Mouse (Mus musculus) ES-Bruce4 (cell line): ENCODE measurements around the gene Tbc1d21. TPM values are rescaled to one million over a fixed set of nuclear protein-coding genes. Genes with fewer than 3 reads are reported as not detected.

Experiments
- H3K27ac ChIP-seq: 2 replicates; pipeline ENCODE4 v1.5.1; 2012; ENCODE audit warnings: low read length, inconsistent platforms; ENCODE audit not compliant: insufficient read depth
- H3K27me3 ChIP-seq: 2 replicates; pipeline ENCODE4 v1.6.1; 2012; ENCODE audit warnings: mild to moderate bottlenecking, low read length, inconsistent platforms; ENCODE audit not compliant: control insufficient read depth, poor library complexity, insufficient read depth, severe bottlenecking
- H3K36me3 ChIP-seq: 2 replicates; pipeline ENCODE4 v1.6.1; 2012; ENCODE audit warnings: inconsistent platforms, mild to moderate bottlenecking, low read length, moderate library complexity; ENCODE audit not compliant: control insufficient read depth, poor library complexity, insufficient read depth, severe bottlenecking
- H3K4me1 ChIP-seq: one replicate; pipeline ENCODE4 v1.8.1; 2011; ENCODE audit warnings: low read length; ENCODE audit not compliant: control insufficient read depth, insufficient read depth
- H3K4me3 ChIP-seq: 2 replicates; pipeline ENCODE4 v1.5.1; 2011; ENCODE audit warnings: low read depth, mild to moderate bottlenecking, low read length
- H3K9ac ChIP-seq: 2 replicates; pipeline ENCODE4 v1.6.1; 2012; ENCODE audit warnings: low read depth, mild to moderate bottlenecking, inconsistent platforms; ENCODE audit not compliant: poor library complexity, severe bottlenecking
- H3K9me3 ChIP-seq: replicated peaks from 2 replicates; pipeline ENCODE4 v1.6.1; 2012; ENCODE audit warnings: mild to moderate bottlenecking, low read length, inconsistent platforms; ENCODE audit not compliant: control insufficient read depth, poor library complexity, insufficient read depth, severe bottlenecking
- CTCF ChIP-seq: IDR thresholded peaks from one replicate; pipeline ENCODE4 v1.8.1; 2011; ENCODE audit warnings: low read depth, low read length
- EP300 ChIP-seq: IDR thresholded peaks from 2 replicates; pipeline ENCODE4 v1.6.1; 2011; ENCODE audit warnings: low read depth, low read length; ENCODE audit not compliant: insufficient read depth
- POLR2A ChIP-seq: IDR thresholded peaks from one replicate; pipeline ENCODE4 v1.8.1; 2011; ENCODE audit warnings: low read length; ENCODE audit not compliant: insufficient read depth
- polyA plus RNA-seq: library from polyadenylated mRNA; stranded (reverse); fragments of >200 nt; gene quantifications from 2 replicates; pipeline ENCODE4 v1.2.4, GENCODE M21; 2011; ENCODE audit warnings: low read depth; ENCODE audit not compliant: missing spikeins, insufficient read depth, insufficient read length

Tbc1d21 gene
- polyA plus RNA-seq, 1 experiment, result not detected

DNA sequence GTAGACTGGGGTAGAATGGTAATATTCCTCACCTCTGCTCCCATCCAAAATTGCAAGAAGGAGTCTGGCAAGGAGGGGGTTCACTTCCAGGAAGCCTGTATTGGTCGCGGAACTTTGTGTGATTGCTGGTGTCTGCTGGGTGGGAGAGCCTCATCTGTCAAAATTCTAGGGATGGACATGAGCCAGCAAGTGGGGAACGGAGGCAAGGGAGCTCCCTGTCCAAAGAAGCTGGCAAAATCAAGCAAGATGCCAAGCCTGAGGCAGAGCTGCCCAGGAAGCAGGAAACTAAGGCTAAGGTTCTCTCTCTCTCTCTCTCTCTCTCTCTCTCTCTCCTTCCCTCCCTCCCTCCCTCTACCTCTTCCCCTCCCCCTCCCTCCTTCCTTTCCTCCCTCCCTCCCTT lies 52.9 kb downstream of the Tbc1d21 start:
- H3K4me1 ChIP-seq, result no peaks in the 10 kb centered on the region
- no peak for TF ChIP-seq POLR2A
- no peak for TF ChIP-seq CTCF
- no peak for TF ChIP-seq EP300
- H3K9ac ChIP-seq, result no peak overlapping the region
- H3K27ac ChIP-seq, result no peak overlapping the region
- H3K27me3 ChIP-seq, result no peaks in the 10 kb centered on the region
- H3K4me3 ChIP-seq, result no peak overlapping the region
- no peaks in the 10 kb centered on the region for H3K36me3 ChIP-seq
- H3K9me3 ChIP-seq, result no peaks in the 10 kb centered on the region

DNA sequence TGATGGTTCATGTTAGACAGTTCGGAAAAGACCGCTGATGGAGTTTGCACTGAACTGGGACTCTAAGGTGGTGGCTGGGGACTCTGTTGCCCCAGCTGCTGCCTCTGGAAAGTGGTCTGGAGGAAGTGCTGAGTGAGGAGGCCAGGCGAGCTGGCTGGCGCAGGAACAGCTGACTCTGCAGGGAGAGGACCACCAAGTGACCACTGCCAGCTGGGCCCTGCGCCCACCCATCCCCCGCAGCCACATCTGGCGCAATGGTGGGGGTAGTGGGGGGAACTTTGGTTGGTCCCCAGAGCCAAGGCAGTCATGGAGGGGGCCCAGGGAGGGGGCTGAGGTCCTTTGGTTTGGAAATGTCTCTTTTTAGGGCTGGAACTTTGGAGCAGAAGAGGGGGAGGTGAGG lies 53.5 kb downstream of the Tbc1d21 start:
- no peak overlapping the region for H3K4me3 ChIP-seq
- H3K36me3 ChIP-seq, result no peaks in the 10 kb centered on the region
- no peak overlapping the region for H3K27ac ChIP-seq
- no peaks in the 10 kb centered on the region for H3K4me1 ChIP-seq
- H3K9ac ChIP-seq, result no peak overlapping the region
- H3K9me3 ChIP-seq, result no peaks in the 10 kb centered on the region
- no peak for TF ChIP-seq POLR2A
- no peak for TF ChIP-seq EP300
- no peak for TF ChIP-seq CTCF
- H3K27me3 ChIP-seq, result no peaks in the 10 kb centered on the region

- H3K4me3 ChIP-seq, result no peak overlapping the region
- H3K4me1 ChIP-seq, result no peaks in the 10 kb centered on the region
- H3K27me3 ChIP-seq, result no peaks in the 10 kb centered on the region
- no peak overlapping the region for H3K27ac ChIP-seq
- no peaks in the 10 kb centered on the region for H3K36me3 ChIP-seq
- no peak for TF ChIP-seq POLR2A
- H3K9ac ChIP-seq, result no peak overlapping the region
- H3K9me3 ChIP-seq, result no peaks in the 10 kb centered on the region
Measured at GRCm38 (mm10) chr9:58315850-58316249, 54.4 kb downstream of the Tbc1d21 start.

DNA sequence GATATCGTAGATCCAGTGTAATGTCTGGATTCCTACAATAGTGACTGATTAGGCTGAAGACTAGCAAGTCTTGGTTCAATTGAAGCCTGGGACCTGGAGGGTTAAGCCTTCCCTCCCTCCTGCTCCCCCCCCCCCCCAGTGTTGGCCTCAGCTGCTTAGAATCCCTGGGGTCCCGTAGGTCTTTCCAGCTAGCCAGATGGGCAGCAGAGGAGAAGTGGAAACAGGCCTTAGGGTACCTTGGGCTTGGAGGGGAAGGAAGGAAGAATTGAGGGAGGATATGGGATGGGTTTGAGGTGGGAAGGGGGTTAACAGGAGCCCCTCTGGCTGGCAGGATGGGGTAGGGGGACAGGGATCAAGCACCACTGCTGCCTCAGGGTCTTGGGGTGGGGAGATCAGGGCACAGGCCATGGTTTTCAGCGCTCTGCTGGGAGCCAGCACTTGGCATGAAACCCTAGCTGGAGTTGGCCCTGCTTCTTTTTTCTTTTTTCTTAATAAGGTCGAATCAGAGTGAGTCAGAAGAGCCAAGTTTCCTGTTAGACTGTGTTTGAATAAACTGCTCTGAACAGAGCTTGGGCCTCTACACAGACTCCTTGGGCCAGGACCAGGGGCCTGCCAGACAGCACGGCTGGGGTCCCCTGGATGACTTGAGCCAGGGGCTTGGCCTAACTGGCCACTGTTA lies 55.4 kb downstream of the Tbc1d21 start:
- Histone ChIP-seq H3K36me3 (no peaks in the 10 kb centered on the region), H3K27ac (no peak overlapping the region), H3K27me3 (no peaks in the 10 kb centered on the region), H3K4me1 (no peaks in the 10 kb centered on the region), H3K9me3 (no peaks in the 10 kb centered on the region), H3K9ac (no peak overlapping the region), H3K4me3 (no peak overlapping the region)
- TF ChIP-seq POLR2A, result no peak
- TF ChIP-seq CTCF, result no peak
- TF ChIP-seq EP300, result no peak

GRCm38 (mm10) chr9:58312944-58313359 lies 57.3 kb downstream of the Tbc1d21 start, which contains the start of gene Loxl1:
Loxl1 (minus strand) TSS chr9:58313186.
- no peak for TF ChIP-seq EP300
- TF ChIP-seq CTCF, result no peak
- no peak for TF ChIP-seq POLR2A
- Histone ChIP-seq H3K4me3 (peak within 1 kb of the TSS; percentile 67), H3K27ac (no peak within 1 kb of the TSS), H3K4me1 (no peaks in the 10 kb centered on the region), H3K9ac (peak within 1 kb of the TSS; percentile 55), H3K36me3 (no peaks in the 10 kb centered on the region), H3K9me3 (no peaks in the 10 kb centered on the region), H3K27me3 (no peaks in the 10 kb centered on the region)

- no peaks in the 10 kb centered on the region for H3K4me1 ChIP-seq
- H3K27ac ChIP-seq, result no peak overlapping the region
- peak overlapping the region; percentile 67 for H3K4me3 ChIP-seq
- H3K9me3 ChIP-seq, result no peaks in the 10 kb centered on the region
- TF ChIP-seq CTCF (no peak), POLR2A (no peak), EP300 (no peak)
- peak overlapping the region; percentile 55 for H3K9ac ChIP-seq
- H3K27me3 ChIP-seq, result no peaks in the 10 kb centered on the region
- no peaks in the 10 kb centered on the region for H3K36me3 ChIP-seq
Measured at GRCm38 (mm10) chr9:58312196-58312943, 57.9 kb downstream of the Tbc1d21 start.
